Mouse (Mus musculus): ENCODE data around the gene Cd300lb. TPM values are rescaled to one million over a fixed set of nuclear protein-coding genes. Genes with fewer than 3 reads are reported as not detected.

Cd300lb gene
- polyA plus RNA-seq, 1 experiment: 220 TPM

DNA sequence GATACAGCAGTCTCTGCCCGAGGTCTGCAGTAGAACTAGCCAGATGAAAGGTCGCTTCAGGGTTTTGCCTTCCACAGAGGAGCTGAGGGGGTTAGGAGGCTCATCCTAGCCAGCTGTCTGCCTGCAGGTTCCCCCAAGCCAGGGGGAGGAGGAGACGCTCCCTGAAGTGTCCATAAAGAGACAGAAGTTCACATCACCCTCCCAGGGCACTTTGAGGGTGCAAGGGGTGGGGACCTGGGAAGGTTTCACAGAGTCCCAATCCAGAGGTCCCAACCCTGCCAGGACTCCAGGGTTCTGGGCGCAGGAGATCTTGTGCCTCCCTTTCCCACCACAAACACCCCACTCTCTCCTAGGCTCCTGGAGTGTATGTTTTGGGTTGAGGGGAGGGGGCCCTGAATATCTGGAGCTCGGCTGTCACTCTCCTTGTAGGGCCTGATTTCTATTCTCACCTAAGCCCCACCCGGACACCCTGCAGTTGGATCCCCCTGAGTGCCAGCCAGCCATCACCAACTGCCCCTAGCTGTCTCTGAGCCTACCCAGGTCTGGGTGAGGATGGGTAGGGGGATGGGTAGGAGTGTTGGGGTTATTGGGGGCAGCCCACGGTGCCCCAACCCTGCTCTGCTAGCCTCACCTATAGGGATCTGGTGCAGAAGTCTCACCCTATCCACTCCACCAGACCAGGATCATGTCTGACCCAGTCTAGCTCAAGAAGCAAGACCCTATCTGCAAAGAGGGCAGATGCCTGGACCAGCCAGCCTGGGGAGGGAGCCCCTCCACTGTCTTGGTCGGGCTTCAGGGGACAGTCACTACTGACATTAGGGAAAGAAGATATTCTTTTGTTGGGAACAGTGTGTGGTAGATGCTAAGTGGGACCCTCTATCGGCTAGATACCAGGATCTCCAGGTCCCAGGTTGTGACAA lies 59.7 kb downstream of the Cd300lb start:
- Histone ChIP-seq H3K4me1 (ENCODE audit: control insufficient read depth, insufficient read depth, low read length) (peaks cover 32% of the 10 kb centered on the region), H3K27ac (ENCODE audit: insufficient read depth, low read depth, low read length) (no peak overlapping the region), H3K4me3 (ENCODE audit: insufficient read depth, low read length) (no peak overlapping the region)
- TF ChIP-seq CTCF (IDR thresholded peaks at IDR 0.05; ENCODE audit: low read depth, low read length): no peak

DNA sequence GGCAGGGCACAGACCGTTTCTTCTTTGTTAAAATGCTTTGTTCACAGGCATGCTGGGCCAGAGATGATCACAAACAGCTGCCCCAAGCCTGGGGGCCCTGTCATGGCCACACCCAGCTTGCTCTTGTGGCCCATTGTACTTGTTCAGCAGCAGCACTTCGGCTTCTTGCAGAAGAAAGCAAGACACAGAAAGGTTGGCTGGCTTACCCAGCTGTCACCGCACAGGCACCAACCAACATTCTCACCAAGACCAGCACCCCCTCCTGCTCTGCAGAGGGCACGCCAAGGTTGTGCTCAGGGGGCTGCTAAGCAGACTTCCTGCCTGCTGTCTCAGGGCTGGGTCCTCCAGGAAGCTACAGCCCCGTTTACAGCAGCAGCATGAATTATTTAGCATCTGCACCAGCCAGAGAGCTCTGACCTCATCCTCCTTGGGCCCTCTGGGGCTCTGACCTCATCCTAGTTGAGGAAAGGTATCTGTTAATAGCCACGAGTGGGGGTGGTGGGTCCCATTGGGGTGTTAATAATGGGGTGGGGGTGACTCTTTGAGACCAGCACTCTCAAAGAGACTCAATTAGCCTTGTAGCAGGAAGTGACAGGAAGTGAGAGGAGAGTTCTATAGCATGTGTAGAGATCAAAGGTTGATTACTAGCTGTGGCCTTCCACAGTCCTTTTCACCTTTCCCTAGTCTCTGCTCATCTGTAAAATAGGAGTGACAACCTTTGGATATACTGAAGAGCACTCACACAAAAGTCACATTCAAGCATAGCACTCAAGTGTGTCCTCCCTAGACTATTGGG lies 61.0 kb downstream of the Cd300lb start:
- H3K4me1 ChIP-seq (ENCODE audit: control insufficient read depth, insufficient read depth, low read length): peaks cover 23% of the 10 kb centered on the region
- no peak for TF ChIP-seq CTCF (IDR thresholded peaks at IDR 0.05; ENCODE audit: low read depth, low read length)
- TF ChIP-seq POLR2A (IDR thresholded peaks at IDR 0.05; ENCODE audit: borderline replicate concordance, low read depth, low read length): no peak
- H3K4me3 ChIP-seq (ENCODE audit: insufficient read depth, low read length): no peak overlapping the region
- H3K27ac ChIP-seq (ENCODE audit: insufficient read depth, low read depth, low read length): no peak overlapping the region

Other genes with a start within 250 kb of the Cd300lb start
- not detected in 2 replicates for gene Dnaic2, start 207.0 kb downstream of the Cd300lb start, polyA plus RNA-seq (2012; ENCODE audit: insufficient read depth, insufficient read length, missing spikeins)
- gene Kif19a, start 169.0 kb downstream of the Cd300lb start, polyA plus RNA-seq (2012; ENCODE audit: insufficient read depth, insufficient read length, missing spikeins): 2.5 and 3.0 TPM in 2 replicates
- gene Btbd17, start 138.4 kb downstream of the Cd300lb start, polyA plus RNA-seq (2012; ENCODE audit: insufficient read depth, insufficient read length, missing spikeins): not detected in 2 replicates
- gene Gpr142, start 135.5 kb downstream of the Cd300lb start, polyA plus RNA-seq (2012; ENCODE audit: insufficient read depth, insufficient read length, missing spikeins): not detected in 2 replicates
- 35.4 and 38.0 TPM in 2 replicates for gene Gprc5c, start 83.2 kb downstream of the Cd300lb start, polyA plus RNA-seq (2012; ENCODE audit: insufficient read depth, insufficient read length, missing spikeins)
- 202 and 239 TPM in 2 replicates for gene Cd300a, start 44.3 kb downstream of the Cd300lb start, polyA plus RNA-seq (2012; ENCODE audit: insufficient read depth, insufficient read length, missing spikeins)
- gene Cd300c, start 34.8 kb upstream of the Cd300lb start, polyA plus RNA-seq (2012; ENCODE audit: insufficient read depth, insufficient read length, missing spikeins): 1.5 and 1.7 TPM in 2 replicates
- gene Cd300ld, start 55.5 kb upstream of the Cd300lb start, polyA plus RNA-seq (2012; ENCODE audit: insufficient read depth, insufficient read length, missing spikeins): 112 and 116 TPM in 2 replicates
- gene Cd300c2, start 67.5 kb upstream of the Cd300lb start, polyA plus RNA-seq (2012; ENCODE audit: insufficient read depth, insufficient read length, missing spikeins): 447 and 482 TPM in 2 replicates
- 3.4 and 5.1 TPM in 2 replicates for gene Cd300ld2, start 81.8 kb upstream of the Cd300lb start, polyA plus RNA-seq (2012; ENCODE audit: insufficient read depth, insufficient read length, missing spikeins)
- 28.8 and 32.2 TPM in 2 replicates for gene Cd300ld4, start 92.6 kb upstream of the Cd300lb start, polyA plus RNA-seq (2012; ENCODE audit: insufficient read depth, insufficient read length, missing spikeins)
- gene Cd300ld5, start 103.4 kb upstream of the Cd300lb start, polyA plus RNA-seq (2012; ENCODE audit: insufficient read depth, insufficient read length, missing spikeins): 16.3 and 17.2 TPM in 2 replicates
- 542 and 670 TPM in 2 replicates for gene Cd300ld3, start 114.0 kb upstream of the Cd300lb start, polyA plus RNA-seq (2012; ENCODE audit: insufficient read depth, insufficient read length, missing spikeins)
- gene Cd300e, start 127.8 kb upstream of the Cd300lb start, polyA plus RNA-seq (2012; ENCODE audit: insufficient read depth, insufficient read length, missing spikeins): 10.0 and 11.1 TPM in 2 replicates
- not detected in 2 replicates for gene Rab37, start 157.0 kb upstream of the Cd300lb start, polyA plus RNA-seq (2012; ENCODE audit: insufficient read depth, insufficient read length, missing spikeins)
- 1.9 and 2.9 TPM in 2 replicates for gene Cd300lf, start 199.6 kb upstream of the Cd300lb start, polyA plus RNA-seq (2012; ENCODE audit: insufficient read depth, insufficient read length, missing spikeins)
- gene Slc9a3r1, start 229.0 kb upstream of the Cd300lb start, polyA plus RNA-seq (2012; ENCODE audit: insufficient read depth, insufficient read length, missing spikeins): 76.2 and 78.8 TPM in 2 replicates

Data from bone marrow macrophage, adult 2 months (primary cell).